Mouse (Mus musculus) small intestine, adult 2 months (tissue): Measurements from ENCODE around the gene Kcnh6.

Source experiments
- CTCF ChIP-seq: fragments of 200-500 bp; IDR thresholded peaks from 2 replicates; pipeline ENCODE4 v1.5.1; 2012; ENCODE audit warnings: low read depth, mild to moderate bottlenecking, control low read depth, inconsistent platforms, low read length, moderate library complexity, mixed read lengths; ENCODE audit not compliant: insufficient replicate concordance, insufficient read length; ENCODE audit errors: extremely low read depth
- POLR2A ChIP-seq: fragments of 200-500 bp; IDR thresholded peaks from 2 replicates; pipeline ENCODE4 v1.6.1; 2012; ENCODE audit warnings: low read depth, mild to moderate bottlenecking, control low read depth, inconsistent platforms, low read length, moderate library complexity

GRCm38 (mm10) chr11:106044349-106044748, 36.4 kb downstream of the Kcnh6 start:
- TF ChIP-seq CTCF (no peak), POLR2A (no peak)
